Mouse (Mus musculus) heart, postnatal 14 days (tissue): ENCODE measurements around the gene Ewsr1. TPM values are rescaled to one million over a fixed set of nuclear protein-coding genes. Genes with fewer than 3 reads are reported as not detected.
"Not testable (repeated sequence)": the region's sequence is repeated elsewhere in the genome, so short reads cannot be mapped to it uniquely, and the experiment has no call there.

Source experiments
- DNase-seq, 2 experiments: peaks; one replicate each; pipeline ENCODE4 v3.0.0; 2021 to 2022
- intact Hi-C: fragments of 180-260 bp; cut with DNase I; formaldehyde crosslinking; loops from one replicate; pipeline ENCODE4 v1.15.1; 2025
- total RNA-seq, 2 experiments: library from RNA; stranded (reverse); gene quantifications; 2 replicates each; pipeline ENCODE4 v1.2.3; 2021

Ewsr1 gene
- total RNA-seq, 2 experiments from 2014 or later, result 119 to 131 TPM

DNA sequence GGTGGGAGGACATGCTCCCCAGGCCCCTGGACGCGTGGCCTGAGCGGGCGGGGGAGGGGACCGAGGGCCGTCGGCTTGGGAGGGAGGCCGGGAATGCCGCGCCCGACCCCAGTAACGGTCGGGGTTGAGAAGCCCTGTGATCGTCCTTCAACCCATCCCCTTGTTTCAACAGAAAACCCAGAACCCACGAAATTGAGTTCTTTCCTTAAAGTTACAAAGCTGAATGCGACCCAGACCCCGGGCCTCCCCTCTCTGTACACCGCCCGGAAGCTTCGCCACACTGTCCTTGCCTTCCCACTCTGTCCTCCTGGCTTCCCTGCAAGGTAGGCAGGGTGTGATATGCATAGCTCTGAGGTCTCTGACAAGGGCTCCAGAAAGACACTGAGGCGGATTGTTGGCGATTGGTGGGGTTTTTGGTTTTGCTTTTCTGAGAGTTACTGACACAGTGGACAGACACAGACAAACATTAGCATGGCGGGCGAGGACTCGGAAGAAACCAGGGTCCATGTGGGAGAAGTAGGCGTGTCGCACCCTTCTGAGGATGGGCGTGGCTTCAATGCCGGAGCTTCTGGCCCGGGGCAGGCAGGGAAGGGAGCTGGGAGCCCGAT lies 614 bp upstream of the Ewsr1 start:
- peak; percentile 82 to 84 for DNase-seq
- intact Hi-C loops, result no loop called here

DNA sequence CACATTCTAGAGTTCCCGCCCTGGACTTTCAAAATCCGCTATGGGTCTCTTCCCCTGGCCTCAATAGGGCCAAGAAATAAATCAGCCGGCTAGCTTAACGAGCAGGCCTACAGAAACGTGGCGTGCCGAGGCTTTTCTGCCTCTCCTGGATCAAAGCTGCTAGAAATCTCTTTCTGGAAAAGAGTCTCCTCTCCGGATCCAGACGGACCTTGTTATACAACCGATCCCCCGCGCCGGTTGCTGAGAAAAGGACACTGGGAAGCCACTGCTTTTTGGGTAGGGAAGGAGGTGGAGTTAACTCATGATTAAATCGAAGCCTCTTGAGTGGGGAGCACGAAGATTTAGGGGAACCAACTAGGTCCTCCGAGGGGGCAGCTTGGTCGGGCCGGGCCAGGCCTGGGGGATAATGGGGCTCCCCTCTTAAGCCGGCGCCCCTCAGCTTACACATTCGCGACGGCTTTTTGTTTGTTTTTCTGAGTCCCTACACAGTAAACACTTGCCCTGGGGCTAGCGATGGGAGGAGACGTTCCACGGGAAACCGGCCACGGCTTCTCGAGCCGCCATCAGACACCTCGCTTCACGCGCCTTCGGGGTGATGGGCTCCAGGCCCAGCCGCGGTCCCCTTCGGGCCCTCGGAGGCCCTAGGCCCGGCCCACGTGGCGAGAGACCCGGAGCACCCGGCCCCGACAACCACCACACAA lies 881 bp downstream of the Ewsr1 start:
- intact Hi-C loops, result no loop called here
- peak; percentile 34 to 42 for DNase-seq

DNA sequence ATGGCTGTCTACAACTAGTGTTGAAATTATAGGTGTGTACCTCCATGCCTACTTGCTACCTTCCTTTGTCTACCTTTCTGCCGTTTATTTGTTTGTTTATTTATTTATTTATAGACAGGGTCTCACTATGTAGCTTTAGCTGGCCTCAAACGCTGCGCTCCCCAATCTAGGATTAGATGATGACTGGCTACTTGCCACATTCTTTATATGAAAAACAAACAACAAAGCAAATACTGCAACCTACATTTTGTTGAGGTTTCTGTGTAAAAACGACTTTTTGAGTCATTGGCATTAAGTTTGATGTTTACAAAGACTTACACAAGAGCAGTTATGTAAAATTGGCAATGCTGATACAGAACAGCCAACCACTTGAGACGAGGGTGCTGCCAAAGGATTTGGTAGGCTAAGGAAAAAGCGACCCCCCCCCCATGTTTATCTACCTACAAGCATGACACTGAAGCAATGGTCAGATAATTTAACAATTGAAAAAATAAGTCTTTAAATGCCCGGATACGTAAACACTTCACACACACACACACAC lies 2.5 kb downstream of the Ewsr1 start:
- intact Hi-C loops, result no loop called here
- DNase-seq, result no peak

DNA sequence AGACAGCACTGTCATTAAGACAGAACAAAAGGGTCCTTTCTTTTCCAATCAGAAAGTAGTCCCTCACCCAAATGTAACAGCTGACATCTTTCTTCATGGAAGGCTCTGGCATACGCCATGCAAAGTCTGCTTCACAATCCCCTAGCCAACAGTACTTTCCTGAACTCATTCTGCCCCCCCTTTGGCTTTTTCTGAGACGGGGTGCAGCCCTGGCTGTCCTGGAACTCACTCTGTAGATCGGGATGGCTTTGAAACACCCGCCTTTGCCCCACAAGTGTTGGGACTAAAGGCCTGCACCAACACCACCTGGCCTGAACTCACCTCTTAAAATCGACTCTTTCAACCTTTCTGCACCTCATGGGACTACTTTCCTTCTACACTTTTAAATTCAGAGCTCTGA lies 3.2 kb downstream of the Ewsr1 start:
- intact Hi-C loops, result no loop called here
- no peak for DNase-seq

DNA sequence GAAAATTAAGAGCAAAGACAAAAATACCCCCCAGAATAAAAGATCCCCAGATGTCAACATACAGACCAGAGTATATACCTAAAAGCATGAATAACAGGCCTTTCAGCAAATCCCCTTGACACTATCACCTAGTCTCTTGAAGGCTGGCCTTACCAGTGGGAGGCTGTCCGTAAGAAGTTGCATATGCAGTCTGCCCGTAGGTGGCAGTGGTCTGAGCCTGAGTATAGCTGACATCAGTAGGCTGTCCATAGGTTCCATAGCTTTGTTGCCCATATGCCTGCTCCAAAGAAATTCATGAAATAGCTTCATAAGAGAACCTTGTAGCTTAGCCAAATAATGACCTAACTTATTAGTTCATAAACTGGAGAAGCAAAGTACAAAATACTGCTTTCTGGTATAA lies 7.4 kb downstream of the Ewsr1 start:
- intact Hi-C loops, result no loop called here
- no peak for DNase-seq

DNA sequence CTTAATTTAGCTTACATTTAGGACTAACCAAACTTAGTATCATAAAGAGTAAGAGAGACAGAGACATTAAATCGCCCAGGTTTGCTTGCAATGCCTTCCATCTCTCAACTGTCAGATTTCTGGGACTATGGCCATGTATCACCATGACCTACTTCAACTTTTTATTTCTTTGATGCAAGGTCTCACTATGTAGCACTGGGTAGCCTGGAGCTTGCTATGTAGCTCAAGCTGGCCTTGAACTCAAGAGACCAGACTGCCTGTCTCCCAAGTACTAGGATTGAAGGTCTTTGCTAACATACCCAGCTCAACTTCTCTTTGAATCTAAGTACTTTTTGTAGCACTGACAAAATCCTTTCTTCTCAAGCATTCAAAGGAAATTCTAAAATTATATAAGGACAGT lies 9.9 kb downstream of the Ewsr1 start:
- intact Hi-C loops, result loop anchor here (2.0 kb wide), 1 partner anchor 16 kb away; no protein-coding TSS in a partner anchor
- DNase-seq, result no peak

DNA sequence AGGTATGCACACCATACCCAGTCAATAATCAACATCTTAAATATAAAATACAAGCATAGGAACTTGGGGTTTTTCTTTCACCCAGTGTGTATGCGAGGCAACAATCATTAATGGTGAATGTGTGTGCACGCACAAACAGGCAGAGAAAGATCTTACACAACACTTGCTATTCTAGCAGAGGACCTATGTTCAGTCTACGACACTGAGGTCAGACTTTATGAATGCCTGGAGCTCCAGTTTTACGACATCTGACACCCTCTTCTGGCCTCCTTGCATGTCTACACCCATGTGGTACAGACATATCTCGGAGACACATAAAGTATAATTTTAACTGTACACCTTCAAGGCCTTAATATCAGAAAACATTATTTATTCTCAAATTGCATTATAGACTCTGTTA lies 22.2 kb downstream of the Ewsr1 start:
- DNase-seq, intact Hi-C loops: not testable (repeated sequence)

DNA sequence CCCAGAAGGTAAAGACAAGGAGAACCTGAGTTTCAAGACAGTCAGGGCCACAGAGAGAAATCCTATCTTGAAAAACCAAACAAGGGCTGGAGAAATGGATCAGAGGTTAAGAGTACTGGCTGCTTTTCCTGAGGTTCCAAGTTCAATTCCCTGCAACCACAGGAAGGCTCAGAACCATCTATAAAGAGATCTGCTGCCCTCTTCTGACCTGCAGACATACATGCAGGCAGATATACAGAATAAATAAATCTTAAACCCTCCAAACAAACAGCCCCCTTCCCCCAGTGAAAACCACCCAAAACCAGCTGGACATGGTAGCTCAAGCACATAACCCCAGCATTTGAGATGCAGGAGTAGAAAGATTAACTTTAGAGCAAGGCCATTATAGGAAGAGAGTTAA lies 23.3 kb downstream of the Ewsr1 start:
- no peak for DNase-seq
- intact Hi-C loops, result no loop called here

DNA sequence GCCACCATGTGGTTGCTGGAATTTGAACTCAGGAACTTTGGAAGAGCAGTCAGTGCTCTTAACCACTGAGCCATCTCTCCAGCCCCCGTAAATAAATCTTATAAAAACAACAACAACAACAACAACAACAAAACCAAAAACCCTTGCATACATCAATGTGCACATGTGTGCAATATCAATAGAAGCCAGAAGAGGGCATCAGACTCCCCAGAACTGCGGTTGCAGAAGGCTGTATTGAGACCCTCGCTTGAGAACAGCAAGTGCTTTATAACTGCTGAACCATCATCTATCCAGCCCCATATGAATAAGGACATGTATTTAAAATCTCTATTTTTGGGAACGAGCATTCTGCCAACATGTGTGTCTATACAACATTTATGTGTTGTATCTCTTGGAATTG lies 24.2 kb downstream of the Ewsr1 start:
- intact Hi-C loops, result no loop called here
- peak in 1 of 2 experiments; percentile 37 for DNase-seq

DNA sequence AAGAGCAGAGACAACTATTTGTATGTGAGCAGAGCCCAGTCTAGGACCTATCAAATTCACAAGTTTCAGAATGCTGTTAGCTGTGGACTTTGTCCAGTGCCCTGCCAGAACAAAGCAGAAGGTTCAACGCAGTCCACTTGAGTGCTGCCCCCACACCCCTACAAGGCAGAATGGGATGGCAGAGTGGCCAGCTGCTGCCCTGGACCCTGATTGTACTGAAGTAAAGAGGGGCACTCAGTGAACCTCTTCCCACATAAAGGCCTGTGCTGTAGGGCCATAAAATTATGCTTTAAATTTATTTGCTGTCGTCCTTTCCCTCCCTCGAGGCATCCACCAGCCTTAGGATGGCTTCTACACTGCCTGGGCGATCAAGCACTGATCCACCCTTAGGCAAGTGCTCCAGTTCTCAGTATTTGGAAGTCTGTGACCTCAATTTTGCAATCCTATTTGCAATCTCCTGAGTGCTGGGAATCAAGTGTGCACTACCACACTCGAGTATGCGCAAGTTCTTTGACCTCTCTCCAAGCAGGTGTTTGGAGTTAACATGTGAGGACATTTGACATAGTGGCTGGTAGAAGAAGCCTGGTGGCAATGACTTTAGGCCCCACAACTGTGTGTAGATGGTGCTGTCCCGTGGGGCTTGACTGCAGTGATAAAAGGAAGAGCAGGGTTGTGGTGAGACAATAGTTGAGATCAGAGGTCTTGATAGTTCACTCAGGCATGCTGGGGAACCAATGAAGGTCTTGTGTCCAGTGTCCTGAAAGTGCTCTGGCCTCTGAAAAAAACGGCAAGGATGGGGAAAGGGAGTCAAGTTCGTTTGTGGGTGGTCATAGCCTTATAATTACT lies 30.7 kb downstream of the Ewsr1 start:
- no peak for DNase-seq
- intact Hi-C loops, result no loop called here

DNA sequence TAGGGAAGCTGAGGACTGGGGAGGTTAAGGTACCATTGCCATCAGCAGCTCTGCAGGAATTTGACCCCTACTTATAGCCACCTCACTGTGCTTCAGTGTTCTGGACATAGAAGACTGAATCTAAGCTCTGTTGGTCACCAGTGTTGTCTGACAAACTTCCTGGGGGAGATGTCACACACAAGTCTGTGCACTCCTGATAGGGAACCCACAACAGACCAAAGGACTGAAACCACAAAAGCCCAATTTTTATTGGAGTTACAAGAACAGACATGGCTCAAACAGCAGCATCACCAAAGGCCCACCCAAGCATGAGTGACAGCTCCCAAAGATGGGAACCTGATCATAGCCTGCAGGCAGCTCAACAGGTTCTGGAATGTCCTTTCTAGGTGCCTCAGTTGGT lies 32.0 kb downstream of the Ewsr1 start:
- DNase-seq, result no peak
- intact Hi-C loops, result no loop called here

DNA sequence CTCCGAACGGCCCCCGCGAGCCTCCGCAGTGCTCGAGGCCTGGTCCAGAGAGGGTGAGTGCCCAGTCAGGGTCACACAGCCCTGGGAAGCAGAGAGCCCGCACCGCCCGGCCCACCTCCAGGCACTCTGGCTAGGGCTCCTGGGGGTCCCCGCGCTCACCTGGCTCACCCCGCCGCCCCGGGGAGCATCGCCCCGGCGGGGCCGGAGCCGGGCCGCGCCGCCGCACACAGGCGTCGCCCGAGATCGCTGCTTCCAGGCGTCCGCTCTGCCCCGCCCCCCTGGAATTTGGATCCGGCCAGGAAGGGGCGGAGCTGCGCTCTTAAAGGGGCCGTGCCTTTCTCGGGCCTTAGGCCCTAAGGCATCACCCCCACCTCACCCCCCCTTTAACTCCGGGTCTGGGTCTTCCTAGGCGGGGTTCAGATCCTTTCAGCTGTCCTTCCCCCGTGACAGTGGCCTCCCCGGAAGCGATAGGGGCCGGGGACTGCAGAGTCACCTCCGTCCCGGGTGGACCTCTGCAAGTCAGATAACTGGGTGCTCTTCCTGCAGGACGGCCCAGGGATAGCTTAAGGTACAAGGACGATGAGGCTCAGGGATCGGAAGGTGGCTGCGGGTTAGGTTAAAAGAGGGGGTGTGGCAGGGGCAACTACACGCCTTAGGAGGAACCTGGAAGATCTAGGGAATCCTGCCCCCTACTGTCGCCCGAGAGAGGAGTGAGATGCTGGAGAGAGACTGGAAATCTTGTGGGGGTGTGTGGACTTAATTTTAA lies 33.8 kb downstream of the Ewsr1 start, which contains the start of gene Gas2l1:
Gene Gas2l1, minus strand, starts transcription at position 272 of the 766 bp plus-strand sequence.
- intact Hi-C loops, result loop anchor here (2.0 kb wide), 1 partner anchor 50 kb away; no protein-coding TSS in a partner anchor
- DNase-seq, result peak; percentile 93 to 95

DNA sequence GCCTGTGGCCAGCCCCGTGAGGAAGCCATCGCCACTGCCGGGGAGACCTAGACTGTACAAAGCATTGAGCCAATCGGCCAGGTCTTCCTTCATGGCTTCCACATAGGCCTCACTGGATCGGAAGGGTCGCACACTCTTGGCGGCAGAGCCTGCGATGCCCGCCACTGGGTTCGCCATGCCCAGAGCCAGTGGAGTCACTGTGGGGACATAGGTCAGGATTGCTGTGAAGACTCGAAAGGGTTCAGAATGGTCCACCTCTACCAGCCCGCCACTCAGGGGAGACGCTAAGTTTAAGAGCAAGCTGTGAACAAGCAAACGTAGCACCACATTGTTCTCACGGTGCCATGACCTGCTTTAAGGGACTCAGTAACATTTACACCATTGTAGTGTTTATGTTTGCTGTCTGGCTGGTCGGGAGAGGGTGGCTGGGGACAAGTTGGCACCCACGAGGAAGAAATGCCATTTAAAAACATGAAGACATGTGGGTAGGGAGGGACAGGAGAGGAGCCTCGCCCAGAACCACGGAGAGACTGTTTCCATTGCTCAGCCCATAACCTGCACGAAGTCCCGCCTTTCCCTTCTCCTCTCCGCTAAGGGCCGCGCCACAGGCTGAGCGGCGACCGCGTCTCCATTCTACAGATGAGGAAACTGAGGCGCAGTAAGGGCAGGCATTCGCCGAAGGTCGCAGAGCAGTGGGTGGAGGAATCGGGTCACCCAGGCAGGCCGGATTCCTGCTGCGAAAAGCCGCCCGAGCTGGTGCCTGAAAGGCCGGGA lies 34.6 kb downstream of the Ewsr1 start:
- intact Hi-C loops, result loop anchor here (2.0 kb wide), 1 partner anchor 50 kb away; no protein-coding TSS in a partner anchor

DNA sequence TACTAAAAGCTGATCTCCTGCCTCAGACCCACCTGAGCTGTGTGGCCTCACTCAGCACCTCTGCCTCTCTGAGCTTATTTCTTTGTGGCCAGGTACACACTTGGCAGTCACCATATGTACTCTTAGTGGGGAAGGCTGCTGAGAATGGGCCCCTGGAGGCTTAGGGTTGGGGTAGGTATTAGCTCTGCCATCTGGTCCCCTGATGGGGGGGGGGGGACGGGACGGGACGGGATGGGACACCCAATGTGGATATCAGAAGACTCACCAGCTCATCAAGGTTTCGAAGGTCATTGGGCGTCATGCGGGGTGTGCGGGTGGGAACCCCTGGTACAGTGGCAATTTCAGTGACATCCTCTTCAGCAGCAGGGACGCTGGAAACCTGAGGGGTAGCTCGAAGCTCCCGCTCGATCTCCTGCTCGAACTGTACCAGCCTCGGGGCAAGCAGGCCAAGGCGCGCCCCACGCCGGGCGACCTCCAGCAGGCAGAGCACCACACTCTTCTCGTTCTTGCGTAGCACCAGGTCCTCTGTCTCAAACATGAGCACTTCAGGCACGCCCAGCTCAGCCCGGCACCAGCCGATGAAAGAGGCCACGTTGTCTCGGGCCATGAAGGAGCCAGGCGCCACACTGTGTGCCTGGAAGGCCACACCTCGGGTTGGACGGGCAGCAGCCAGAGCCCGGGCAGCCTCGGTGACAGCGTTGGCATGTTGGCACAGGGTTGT lies 35.3 kb downstream of the Ewsr1 start:
- intact Hi-C loops, result loop anchor here (2.0 kb wide), 1 partner anchor 49 kb away; no protein-coding TSS in a partner anchor
- DNase-seq, result peak; percentile 19 to 32

More for the DNA sequence above, 34.6 kb downstream of the Ewsr1 start:
- peak in 1 of 2 experiments; percentile 12 for DNase-seq

DNA sequence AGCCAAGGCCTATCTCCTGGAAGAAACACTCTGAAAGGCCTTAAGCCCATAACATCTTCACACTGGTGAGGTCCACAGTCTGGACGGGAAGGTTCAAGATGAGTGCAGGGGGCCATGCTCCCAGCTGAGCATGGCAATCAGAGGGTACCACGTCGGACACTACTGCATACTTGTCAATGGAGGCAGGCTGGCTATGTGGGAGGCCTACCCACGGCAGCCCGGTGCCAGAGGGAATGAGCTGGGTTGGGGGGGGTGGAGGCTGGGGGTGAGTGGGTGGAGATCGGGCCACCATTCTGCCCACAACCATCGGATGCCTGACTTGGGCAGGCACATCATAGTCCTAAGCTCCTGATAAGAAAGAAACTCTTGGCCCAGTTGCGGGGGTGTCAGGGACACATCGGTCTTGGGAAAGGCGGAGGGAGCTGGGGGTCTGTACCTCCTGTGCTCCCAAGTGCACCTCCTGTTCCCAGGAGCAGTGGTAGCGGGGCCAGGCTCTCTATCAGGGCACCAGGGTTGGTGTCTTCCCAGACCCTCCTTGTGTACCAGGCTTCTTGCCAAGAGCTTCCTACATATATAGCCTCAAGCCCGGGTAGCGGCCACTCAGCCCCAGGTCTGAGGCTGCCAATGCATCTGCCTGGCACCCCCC lies 36.1 kb downstream of the Ewsr1 start:
- DNase-seq, result no peak
- intact Hi-C loops, result no loop called here

DNA sequence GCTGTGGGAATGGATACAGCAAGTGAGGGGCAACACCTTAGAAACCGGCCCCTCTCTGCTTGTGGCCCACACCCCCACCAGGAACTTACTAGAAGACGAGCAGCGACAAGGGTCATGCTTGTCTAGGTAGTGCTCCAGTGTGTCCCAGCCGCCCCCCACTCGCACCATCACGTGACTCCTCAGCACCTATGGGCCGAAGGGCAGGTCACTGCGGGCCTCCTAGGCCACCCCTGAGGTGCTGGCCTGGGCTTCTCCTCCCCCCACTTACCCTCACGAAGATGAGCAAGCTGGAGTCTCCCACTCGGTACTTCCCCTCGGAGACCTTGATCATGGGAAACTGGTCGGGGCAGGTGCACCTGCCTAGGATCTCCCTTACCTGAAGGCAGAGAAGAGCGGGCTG lies 36.7 kb downstream of the Ewsr1 start:
- DNase-seq, result peak in 1 of 2 experiments; percentile 15
- intact Hi-C loops, result no loop called here

DNA sequence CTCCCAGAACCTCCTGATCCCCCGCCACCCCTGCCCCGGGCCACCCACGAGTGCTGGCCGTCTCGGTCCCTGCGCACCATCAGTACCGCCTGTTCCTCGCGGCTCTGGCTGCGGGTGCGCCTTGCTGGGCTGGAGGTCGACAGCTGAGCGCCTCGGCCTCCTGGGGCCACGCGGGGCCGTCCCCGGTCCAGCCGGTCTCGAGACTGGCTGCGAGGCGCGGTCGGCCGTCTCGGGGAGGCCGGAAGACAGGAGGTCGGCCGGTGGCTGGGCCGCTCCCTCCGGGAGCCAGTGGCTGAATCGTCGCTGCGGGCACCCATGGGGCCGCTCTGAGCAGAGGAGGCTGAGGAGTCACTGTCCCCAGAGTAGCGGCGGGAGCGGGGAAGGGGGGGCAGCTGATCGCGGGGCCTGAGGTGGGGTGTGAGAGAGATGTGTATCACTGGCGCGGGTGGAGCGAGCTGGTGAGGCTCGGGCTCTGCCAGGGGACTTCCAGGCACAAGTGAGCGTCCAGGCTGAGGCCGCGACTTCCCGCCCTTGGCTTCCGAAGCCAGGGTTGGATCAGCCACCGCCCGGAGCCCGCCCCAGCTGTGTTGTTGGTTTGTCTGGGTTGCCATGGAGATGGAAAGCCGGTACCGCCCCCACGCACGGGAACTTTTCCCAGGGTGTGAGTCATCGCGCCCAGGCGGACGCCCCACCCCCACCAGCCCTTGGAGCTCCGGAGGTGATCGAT lies 37.5 kb downstream of the Ewsr1 start:
- peak; percentile 95 to 96 for DNase-seq

More for the DNA sequence above, 37.5 kb downstream of the Ewsr1 start:
- intact Hi-C loops, result no loop called here
